Mouse (Mus musculus) liver, embryonic 14.5 days (tissue): Measurements from ENCODE around the gene Gm42674.

ENCODE experiments used
- CTCF ChIP-seq: IDR thresholded peaks from 2 replicates; pipeline ENCODE4 v1.5.1; 2016; ENCODE audit warnings: antibody characterized with exemption, low read depth, control low read depth
- EP300 ChIP-seq: IDR thresholded peaks from 2 replicates; pipeline ENCODE4 v1.6.1; 2016; ENCODE audit warnings: antibody characterized with exemption, low read depth

DNA sequence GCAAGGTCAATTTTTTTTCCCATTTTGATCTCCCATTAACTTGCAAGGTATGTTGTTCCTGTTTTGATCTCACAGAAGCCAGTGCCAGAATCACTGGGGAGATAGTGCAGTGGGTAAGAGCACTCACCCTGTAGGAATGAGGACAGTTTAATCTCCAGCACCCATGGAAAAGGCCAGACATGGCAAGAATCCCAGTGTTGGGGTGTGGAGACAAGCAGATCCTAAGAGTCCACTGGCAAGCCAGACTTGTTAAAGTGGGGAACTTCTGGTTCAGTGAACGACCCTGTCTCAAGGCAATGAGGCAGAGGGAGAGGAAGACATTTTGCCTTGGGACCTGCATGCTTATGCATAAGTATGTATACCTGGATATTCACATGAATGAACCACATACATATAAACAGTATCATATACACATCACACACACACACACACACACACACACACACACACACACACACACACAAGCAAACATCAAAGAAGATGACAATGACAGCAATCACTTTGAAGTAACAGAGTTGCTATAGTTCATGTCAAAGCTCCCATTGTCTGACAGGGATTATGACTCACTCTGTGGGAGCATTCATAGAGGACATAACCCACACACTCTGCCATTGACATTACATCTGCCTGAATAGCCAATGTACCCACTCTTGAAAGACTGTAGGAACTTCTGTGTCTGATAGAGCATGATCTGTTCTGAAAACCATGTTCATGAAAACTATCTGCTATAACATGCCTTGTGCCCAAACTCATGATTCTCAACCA lies 37.0 kb downstream of the Gm42674 start:
- TF ChIP-seq CTCF (no peak), EP300 (no peak)
